Mouse (Mus musculus) forebrain, embryonic 11.5 days (tissue): ENCODE measurements around the gene Bap1. TPM values are rescaled to one million over a fixed set of nuclear protein-coding genes. Genes with fewer than 3 reads are reported as not detected.
A peak's percentile ranks its signal among the peaks of the same experiment; 100 is the strongest.

Experiments
- ATAC-seq: fragments of 200-750 bp; cut with Nextera tagmentation; replicated peaks from 2 replicates; pipeline ENCODE4 v1.8.0; 2017; ENCODE audit warnings: moderate TSS enrichment; ENCODE audit not compliant: low FRiP score
- DNase-seq: peaks from one replicate; pipeline ENCODE4 v3.0.0-alpha.2; 2017; ENCODE audit warnings: low spot score
- H3K27ac ChIP-seq: fragments of 300-500 bp; sonication (generic); 2 replicates; pipeline ENCODE4 v1.5.1; 2014; ENCODE audit warnings: low read depth, low read length
- H3K27me3 ChIP-seq: fragments of 300-500 bp; sonication (generic); 2 replicates; pipeline ENCODE4 v1.6.1; 2014; ENCODE audit warnings: mild to moderate bottlenecking, low read length, mixed read lengths; ENCODE audit not compliant: control insufficient read depth, insufficient read depth
- H3K36me3 ChIP-seq: fragments of 300-500 bp; sonication (generic); 2 replicates; pipeline ENCODE4 v1.6.1; 2014; ENCODE audit warnings: mild to moderate bottlenecking, low read length, moderate library complexity, mixed read lengths; ENCODE audit not compliant: control insufficient read depth, insufficient read depth
- H3K4me1 ChIP-seq: fragments of 300-500 bp; sonication (generic); replicated peaks from 2 replicates; pipeline ENCODE4 v1.6.1; 2014; ENCODE audit warnings: low read length, mixed read lengths; ENCODE audit not compliant: control insufficient read depth, insufficient read depth
- H3K4me2 ChIP-seq: fragments of 300-500 bp; sonication (generic); 2 replicates; pipeline ENCODE4 v1.6.1; 2014; ENCODE audit warnings: low read depth, mild to moderate bottlenecking, low read length, moderate library complexity, mixed read lengths; ENCODE audit not compliant: severe bottlenecking
- H3K4me3 ChIP-seq: fragments of 300-500 bp; sonication (generic); 2 replicates; pipeline ENCODE4 v1.5.1; 2014; ENCODE audit warnings: low read depth, low read length
- H3K9ac ChIP-seq: fragments of 300-500 bp; sonication (generic); 2 replicates; pipeline ENCODE4 v1.6.1; 2014; ENCODE audit warnings: low read length
- H3K9me3 ChIP-seq: fragments of 300-500 bp; sonication (generic); 2 replicates; pipeline ENCODE4 v1.6.1; 2016; ENCODE audit warnings: low read length, mixed read lengths; ENCODE audit not compliant: control insufficient read depth
- WGBS: fragments of 180-500 bp; shearing (Covaris S2); extraction: QIAGEN DNeasy Blood & Tissue Kit; methylation state at CpG from one replicate; pipeline ENCODE4 v1.1.7; 2014; 5-methylcytosine and 5-hydroxymethylcytosine counted together
- polyA plus RNA-seq: library from polyadenylated mRNA; unstranded; fragments of >200 nt; fragmentation: Nextera tagmentation; extraction: Ambion mirVana; gene quantifications from 2 replicates; pipeline ENCODE4 v1.2.1, GENCODE M21; 2014

Gene Bap1
- polyA plus RNA-seq, 1 experiment from 2014 or later = 121 TPM

DNA sequence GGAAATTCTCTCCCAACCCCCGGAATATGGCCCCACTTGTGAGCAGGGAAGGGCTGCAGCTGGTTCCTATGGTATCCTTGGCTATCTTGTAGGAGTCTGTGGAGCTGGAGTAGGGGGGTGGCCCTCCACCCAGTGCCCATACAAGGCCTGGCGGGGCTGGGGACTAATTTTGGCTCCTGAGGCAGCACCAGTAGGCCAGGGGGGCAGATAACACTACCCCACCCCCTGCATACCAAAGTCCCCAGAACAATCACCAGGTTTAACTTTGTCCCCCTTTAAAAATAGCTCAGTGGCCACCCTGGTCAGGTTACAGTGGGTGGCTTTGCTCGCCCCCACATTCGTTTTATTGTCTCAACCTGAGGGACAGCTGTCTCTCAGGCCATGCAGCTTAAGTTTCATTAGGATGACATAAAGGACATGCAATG lies 42.1 kb upstream of the Bap1 start:
- no peaks in the 10 kb centered on the region for H3K9me3 ChIP-seq
- H3K27me3 ChIP-seq = no peaks in the 10 kb centered on the region
- H3K4me1 ChIP-seq = peaks cover 6% of the 10 kb centered on the region; the same call in 1 of the 2 replicates
- H3K9ac ChIP-seq = no peak overlapping the region
- WGBS = 78% methylated on average over 4 of the region's 4 CpGs
- DNase-seq = no peak
- peaks cover 2% of the 10 kb centered on the region; the same call in 1 of the 2 replicates for H3K36me3 ChIP-seq
- no peak overlapping the region for H3K4me3 ChIP-seq
- H3K27ac ChIP-seq = no peak overlapping the region
- no peak overlapping the region for H3K4me2 ChIP-seq
- no peak for ATAC-seq

DNA sequence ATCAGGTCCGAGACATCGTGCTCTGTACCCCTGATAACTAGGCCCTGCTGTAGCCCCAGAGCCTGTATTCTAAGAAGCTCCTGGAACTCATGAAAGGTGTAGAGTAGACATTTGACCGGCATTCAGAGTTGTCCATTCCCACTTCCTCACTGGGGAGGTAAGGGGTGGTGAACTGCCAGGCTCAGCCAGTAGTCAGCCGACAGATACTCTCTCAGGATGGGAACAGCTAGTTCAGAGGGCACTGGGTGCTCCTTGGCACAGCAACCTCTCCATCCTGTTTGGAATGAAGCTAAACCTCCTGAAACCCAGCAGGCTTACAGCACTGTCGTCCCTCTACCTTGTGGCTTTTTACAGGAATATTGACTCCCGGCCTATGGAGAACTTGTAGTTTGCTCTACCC lies 39.4 kb upstream of the Bap1 start:
- Histone ChIP-seq H3K4me1 (0 out of 2 replicates have a peak, but pooled peaks cover 2% of the 10 kb centered on the region), H3K9me3 (no peaks in the 10 kb centered on the region), H3K27me3 (no peaks in the 10 kb centered on the region), H3K9ac (no peak overlapping the region), H3K36me3 (no peaks in the 10 kb centered on the region), H3K4me2 (no peak overlapping the region), H3K4me3 (no peak overlapping the region), H3K27ac (no peak overlapping the region)
- WGBS = 90% methylated on average over 6 of the region's 6 CpGs
- ATAC-seq (no peak), DNase-seq (no peak)

DNA sequence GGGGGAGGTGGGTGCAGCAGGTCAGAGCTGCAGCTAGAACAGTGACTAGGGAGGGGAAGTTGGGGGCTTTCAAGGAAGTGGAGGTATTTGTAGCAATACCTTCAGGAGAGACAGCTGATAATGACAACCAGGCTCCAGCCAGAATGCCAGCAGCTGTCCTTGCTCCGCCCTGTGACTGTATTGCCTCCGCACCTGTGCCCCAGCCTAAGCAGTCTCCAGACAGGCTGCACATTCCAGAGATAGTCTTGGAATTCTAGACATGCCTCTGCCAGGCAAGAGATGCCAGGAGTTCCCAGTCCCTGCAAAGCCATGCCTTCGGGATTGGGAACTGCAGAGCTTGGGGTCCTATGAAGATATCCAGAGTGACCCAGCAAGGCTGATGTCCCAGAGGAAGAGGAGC lies 38.8 kb upstream of the Bap1 start:
- WGBS = 78% methylated on average over 3 of the region's 3 CpGs
- no peak overlapping the region for H3K27ac ChIP-seq
- ATAC-seq = no peak
- DNase-seq = no peak
- H3K9me3 ChIP-seq = no peaks in the 10 kb centered on the region
- no peaks in the 10 kb centered on the region for H3K36me3 ChIP-seq
- H3K9ac ChIP-seq = no peak overlapping the region
- H3K4me3 ChIP-seq = no peak overlapping the region
- no peaks in the 10 kb centered on the region for H3K27me3 ChIP-seq
- H3K4me1 ChIP-seq = 0 out of 2 replicates have a peak, but pooled peaks cover 2% of the 10 kb centered on the region
- H3K4me2 ChIP-seq = no peak overlapping the region

DNA sequence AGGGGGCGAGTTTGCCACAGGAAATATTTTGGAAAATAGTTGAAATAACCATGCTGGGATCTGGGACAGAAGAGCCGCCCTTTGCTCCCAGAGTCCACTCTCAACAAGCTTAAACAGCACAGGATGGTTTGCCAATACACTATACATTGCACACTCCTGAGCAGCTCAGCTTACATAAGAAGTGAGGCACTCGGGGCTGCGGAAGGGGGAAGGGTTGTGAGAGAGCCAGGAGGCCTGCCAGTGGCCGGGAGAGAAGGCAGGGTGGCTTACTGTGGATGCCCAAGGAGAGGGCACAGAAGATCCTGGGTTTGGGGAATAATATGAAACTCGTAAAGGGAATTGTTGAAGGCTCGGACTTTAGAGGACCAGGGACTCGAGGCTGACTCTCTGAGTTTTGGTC lies 37.4 kb upstream of the Bap1 start:
- Histone ChIP-seq H3K9ac (no peak overlapping the region), H3K4me3 (no peak overlapping the region), H3K9me3 (no peaks in the 10 kb centered on the region), H3K4me1 (0 out of 2 replicates have a peak, but pooled peaks cover 2% of the 10 kb centered on the region), H3K27me3 (no peaks in the 10 kb centered on the region), H3K27ac (no peak overlapping the region), H3K36me3 (no peaks in the 10 kb centered on the region), H3K4me2 (no peak overlapping the region)
- ATAC-seq (no peak), DNase-seq (no peak)
- WGBS = 71% methylated on average over 8 of the region's 8 CpGs

DNA sequence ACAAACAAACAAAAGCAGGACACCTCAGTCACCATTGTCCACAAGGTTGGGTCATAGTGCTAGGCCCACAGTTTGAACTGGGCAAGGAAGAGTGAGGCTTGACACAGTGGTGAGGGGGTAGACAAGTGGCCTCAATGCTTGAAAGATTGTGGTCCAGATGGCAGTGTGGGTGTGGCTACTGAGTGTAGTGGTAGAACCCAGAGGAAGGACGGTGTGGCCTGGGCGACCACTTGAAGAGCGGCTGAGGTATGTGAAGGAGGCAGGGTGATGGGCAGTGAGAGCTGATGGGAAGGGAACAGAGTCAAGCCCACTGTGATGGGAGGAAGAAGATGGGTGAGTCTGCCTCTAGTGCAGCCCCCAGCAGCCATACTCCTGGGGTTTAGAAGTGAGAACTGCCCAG lies 36.6 kb upstream of the Bap1 start:
- Histone ChIP-seq H3K27me3 (no peaks in the 10 kb centered on the region), H3K4me1 (0 out of 2 replicates have a peak, but pooled peaks cover 2% of the 10 kb centered on the region), H3K36me3 (no peaks in the 10 kb centered on the region), H3K9me3 (no peaks in the 10 kb centered on the region), H3K9ac (no peak overlapping the region), H3K4me3 (no peak overlapping the region), H3K27ac (no peak overlapping the region), H3K4me2 (no peak overlapping the region)
- DNase-seq (no peak), ATAC-seq (no peak)
- WGBS = 80% methylated on average over 3 of the region's 3 CpGs

DNA sequence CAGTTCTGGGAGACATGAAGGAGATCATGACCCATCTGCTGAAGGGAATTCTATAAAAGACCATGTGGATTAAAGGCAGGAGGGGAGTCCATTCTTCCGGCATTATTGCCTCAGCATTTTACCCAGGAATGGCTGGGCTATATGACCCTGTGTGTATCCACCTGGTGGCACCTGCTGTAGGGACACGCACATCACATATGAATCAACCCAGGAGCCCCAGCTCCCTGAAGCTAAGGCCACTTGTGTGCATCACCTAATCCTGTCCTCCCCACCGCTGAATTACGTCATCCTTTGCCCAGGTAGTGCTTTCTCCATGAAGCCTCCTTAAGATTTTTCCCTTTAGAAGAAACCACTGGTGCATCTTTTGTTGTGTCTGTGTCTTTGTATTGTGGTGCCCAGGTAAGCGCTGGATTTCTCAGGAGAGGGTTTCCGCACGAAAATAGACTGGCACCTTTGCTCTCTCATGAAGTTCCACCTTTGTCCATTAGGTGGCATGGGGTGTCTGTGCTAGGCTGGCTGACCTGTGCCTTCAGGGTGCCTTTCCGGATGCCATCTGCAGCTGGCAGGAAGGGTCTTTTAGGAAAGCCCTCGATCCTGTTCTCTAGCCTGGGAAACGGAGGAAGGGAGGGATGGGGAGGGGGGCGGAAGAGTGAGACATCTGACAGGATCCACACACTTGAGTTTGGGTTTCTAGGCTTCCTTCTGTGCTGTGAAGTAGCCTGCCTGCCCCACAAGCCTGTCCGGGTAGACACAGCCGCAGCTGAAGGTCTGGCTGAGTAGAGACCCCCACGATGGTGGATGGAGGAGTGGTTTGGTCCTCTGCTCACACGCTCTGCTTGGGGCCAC lies 35.9 kb upstream of the Bap1 start:
- 34% methylated on average over 15 of the region's 15 CpGs for WGBS

DNA sequence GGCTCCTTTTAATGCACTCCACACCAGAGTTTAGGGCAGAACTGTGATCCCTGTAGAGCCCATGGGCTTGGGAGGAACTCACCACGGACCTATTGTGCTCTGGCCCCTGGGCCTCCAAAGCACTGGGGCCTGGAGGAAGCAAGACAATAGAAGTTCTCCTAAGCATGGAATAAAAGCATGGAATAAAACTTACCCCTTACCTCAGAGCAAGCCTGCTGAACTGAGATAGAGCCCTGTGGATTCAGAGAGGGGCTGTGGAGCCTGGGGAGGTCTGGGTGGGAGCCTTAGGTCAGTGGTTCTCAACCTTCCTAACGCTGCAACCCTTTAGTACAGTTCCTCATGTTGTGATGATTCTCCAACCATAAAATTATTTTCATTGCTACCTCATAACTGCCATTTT lies 34.4 kb upstream of the Bap1 start, which contains the start of gene Nisch:
Nisch (minus strand) TSS at position 101 of the 400 bp plus-strand sequence.
- Histone ChIP-seq H3K27ac (no peak within 1 kb of the TSS), H3K4me2 (no peak within 1 kb of the TSS; the same call in 1 of the 2 replicates), H3K4me1 (0 out of 2 replicates have a peak, but pooled peaks cover 2% of the 10 kb centered on the region), H3K27me3 (no peaks in the 10 kb centered on the region), H3K36me3 (no peaks in the 10 kb centered on the region), H3K4me3 (no peak within 1 kb of the TSS), H3K9me3 (no peaks in the 10 kb centered on the region), H3K9ac (peak within 1 kb of the TSS; percentile 27)
- 55% methylated on average over 2 of the region's 2 CpGs for WGBS
- no peak for ATAC-seq
- no peak for DNase-seq

More for the DNA sequence above, 35.9 kb upstream of the Bap1 start:
- Histone ChIP-seq H3K36me3 (no peaks in the 10 kb centered on the region), H3K4me3 (no peak overlapping the region), H3K4me2 (no peak overlapping the region), H3K9ac (peak overlapping the region; percentile 8; the same call in 1 of the 2 replicates), H3K27me3 (no peaks in the 10 kb centered on the region), H3K27ac (no peak overlapping the region), H3K9me3 (no peaks in the 10 kb centered on the region), H3K4me1 (0 out of 2 replicates have a peak, but pooled peaks cover 2% of the 10 kb centered on the region)
- DNase-seq (peak; percentile 78), ATAC-seq (peak; percentile 61)

DNA sequence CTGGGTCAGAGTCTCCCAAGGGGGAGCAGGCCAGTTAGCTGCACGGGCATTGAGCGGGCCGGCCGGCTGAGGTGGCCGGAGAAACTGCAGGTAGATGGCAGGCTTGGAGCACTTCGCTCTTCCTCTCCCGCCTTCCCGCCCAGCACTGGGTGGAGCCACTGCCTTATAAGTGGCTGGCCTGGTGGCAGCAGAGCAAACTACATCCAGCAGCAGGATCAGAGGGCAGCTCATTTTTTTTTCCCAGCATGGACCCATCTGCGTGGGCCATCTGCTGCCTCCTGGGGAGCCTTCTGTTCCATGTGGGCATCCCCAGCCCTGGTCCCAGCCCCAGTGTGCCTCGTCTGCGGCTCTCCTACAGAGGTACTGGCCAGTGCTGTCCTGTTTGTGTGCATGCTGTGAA lies 33.6 kb upstream of the Bap1 start, which contains the start of gene Sema3g:
Sema3g (plus strand) TSS at position 195 of the 400 bp plus-strand sequence.
- Histone ChIP-seq H3K9me3 (no peaks in the 10 kb centered on the region), H3K27me3 (no peaks in the 10 kb centered on the region), H3K9ac (peak within 1 kb of the TSS; percentile 27; the same call in 1 of the 2 replicates), H3K27ac (no peak within 1 kb of the TSS), H3K4me2 (no peak within 1 kb of the TSS; the same call in 1 of the 2 replicates), H3K4me3 (no peak within 1 kb of the TSS), H3K4me1 (0 out of 2 replicates have a peak, but pooled peaks cover 2% of the 10 kb centered on the region), H3K36me3 (no peaks in the 10 kb centered on the region)
- 10% methylated on average over 11 of the region's 11 CpGs for WGBS
- ATAC-seq (peak; percentile 63), DNase-seq (peak; percentile 68)
